ENCODE assay signal across 10 mouse cellular contexts in genomic region chr5:125069426-125069825, GRCm38 (mm10).
A peak's percentile ranks its signal among the peaks of the same experiment; 100 is the strongest.
DNase-seq lines count a peak whose midpoint lies in the region; ATAC-seq lines count a peak whose summit lies in the region.
"Had no signal": no experiment of that assay in that cellular context is flagged by ENCODE, and none has a peak within 500 bp of the region (broad histone marks: within the 10 kb centered on the region; RNA-seq: fewer than 3 reads in every experiment).

No protein-coding gene starts in this region.

- peak overlapping the region; percentile 78; the same call in 1 of the 2 replicates for H3K27ac ChIP-seq in kidney, embryonic 14.5 days (ENCODE audit: low read depth, low read length)
- peak overlapping the region; percentile 33 for H3K27ac ChIP-seq in embryonic facial prominence, embryonic 14.5 days (replicated peaks; ENCODE audit: low read depth, low read length)
- H3K27ac ChIP-seq in hindbrain, embryonic 12.5 days, result peak overlapping the region; percentile 89
- peak overlapping the region; percentile 33; the same call in 1 of the 2 replicates for H3K27ac ChIP-seq in midbrain, embryonic 16.5 days (ENCODE audit: low read length)

- no peak overlapping the region for H3K9ac ChIP-seq in kidney, embryonic 14.5 days (ENCODE audit: low read depth, low read length)
- no peak overlapping the region for H3K9ac ChIP-seq in embryonic facial prominence, embryonic 14.5 days (ENCODE audit: low read depth, low read length)
- peak overlapping the region; percentile 45 for H3K9ac ChIP-seq in hindbrain, embryonic 12.5 days
- H3K9ac ChIP-seq in midbrain, embryonic 16.5 days (ENCODE audit: low read depth, low read length), result no peak overlapping the region

- no peaks in the 10 kb centered on the region for H3K27me3 ChIP-seq in kidney, embryonic 14.5 days (ENCODE audit: control insufficient read depth, insufficient read depth, low read length)
- H3K27me3 ChIP-seq in embryonic facial prominence, embryonic 14.5 days (replicated peaks; ENCODE audit: control insufficient read depth, insufficient read depth, low read length), result no peaks in the 10 kb centered on the region
- H3K27me3 ChIP-seq in hindbrain, embryonic 12.5 days, result no peaks in the 10 kb centered on the region
- no peaks in the 10 kb centered on the region for H3K27me3 ChIP-seq in midbrain, embryonic 16.5 days (ENCODE audit: control insufficient read depth, insufficient read depth, low read depth, low read length)

- H3K4me3 ChIP-seq in kidney, embryonic 14.5 days (ENCODE audit: low read length), result no peak overlapping the region
- no peak overlapping the region for H3K4me3 ChIP-seq in embryonic facial prominence, embryonic 14.5 days (ENCODE audit: low read depth, low read length)
- H3K4me3 ChIP-seq in hindbrain, embryonic 12.5 days, result no peak overlapping the region
- no peak overlapping the region for H3K4me3 ChIP-seq in midbrain, embryonic 16.5 days (ENCODE audit: low read depth, low read length)

- peak overlapping the region; percentile 8; the same call in 1 of the 2 replicates for H3K4me2 ChIP-seq in kidney, embryonic 14.5 days (replicated peaks; ENCODE audit: low read depth, low read length)
- H3K4me2 ChIP-seq in embryonic facial prominence, embryonic 14.5 days (ENCODE audit: low read depth, low read length), result no peak overlapping the region
- H3K4me2 ChIP-seq in hindbrain, embryonic 12.5 days (replicated peaks), result no peak overlapping the region
- H3K4me2 ChIP-seq in midbrain, embryonic 16.5 days (ENCODE audit: low read length), result no peak overlapping the region

- 35% methylated on average over 5 of the region's 5 CpGs for WGBS in kidney, embryonic 14.5 days
- 42% methylated on average over 5 of the region's 5 CpGs for WGBS in embryonic facial prominence, embryonic 14.5 days
- 62% methylated on average over 5 of the region's 5 CpGs for WGBS in hindbrain, embryonic 12.5 days
- WGBS in midbrain, embryonic 16.5 days, result 55% methylated on average over 5 of the region's 5 CpGs

- ATAC-seq in kidney, embryonic 14.5 days (ENCODE audit: low FRiP score, low TSS enrichment), result 0 out of 2 replicates have a peak, but pooled peaks have one; percentile 9
- no peak; the same call in 1 of the 2 replicates for ATAC-seq in embryonic facial prominence, embryonic 14.5 days (ENCODE audit: low read depth)
- no peak for ATAC-seq in hindbrain, embryonic 12.5 days (ENCODE audit: low FRiP score)
- ATAC-seq in midbrain, embryonic 16.5 days, result no peak
- no peak for ATAC-seq in erythroblast, adult 5-6 weeks (replicated peaks; ENCODE audit: low FRiP score, poor library complexity, severe bottlenecking)

- peaks cover 64% of the 10 kb centered on the region for H3K4me1 ChIP-seq in kidney, embryonic 14.5 days (ENCODE audit: control insufficient read depth, insufficient read depth, low read length)
- peaks cover 17% of the 10 kb centered on the region for H3K4me1 ChIP-seq in embryonic facial prominence, embryonic 14.5 days (ENCODE audit: control insufficient read depth, insufficient read depth, low read length)
- peaks cover 38% of the 10 kb centered on the region for H3K4me1 ChIP-seq in hindbrain, embryonic 12.5 days
- peaks cover 14% of the 10 kb centered on the region for H3K4me1 ChIP-seq in midbrain, embryonic 16.5 days (ENCODE audit: control insufficient read depth, insufficient read depth, low read length)

- H3K36me3 ChIP-seq in kidney, embryonic 14.5 days (ENCODE audit: control insufficient read depth, insufficient read depth, low read length), result peaks cover 44% of the 10 kb centered on the region
- peaks cover 81% of the 10 kb centered on the region for H3K36me3 ChIP-seq in embryonic facial prominence, embryonic 14.5 days (ENCODE audit: control insufficient read depth, insufficient read depth, low read length)
- H3K36me3 ChIP-seq in hindbrain, embryonic 12.5 days, result peaks cover 54% of the 10 kb centered on the region
- H3K36me3 ChIP-seq in midbrain, embryonic 16.5 days (ENCODE audit: control insufficient read depth, insufficient read depth, low read length), result peaks cover 5% of the 10 kb centered on the region; the same call in 1 of the 2 replicates

- H3K9me3 ChIP-seq in kidney, embryonic 14.5 days (ENCODE audit: control insufficient read depth, low read length), result no peaks in the 10 kb centered on the region
- no peaks in the 10 kb centered on the region for H3K9me3 ChIP-seq in embryonic facial prominence, embryonic 14.5 days (ENCODE audit: control insufficient read depth, low read length)
- no peaks in the 10 kb centered on the region for H3K9me3 ChIP-seq in hindbrain, embryonic 12.5 days (replicated peaks)
- H3K9me3 ChIP-seq in midbrain, embryonic 16.5 days (replicated peaks; ENCODE audit: control insufficient read depth, low read length, poor library complexity, severe bottlenecking), result no peaks in the 10 kb centered on the region

- DNase-seq in kidney, adult 11 months, result no peak
- no peak for DNase-seq in embryonic facial prominence, embryonic 14.5 days (ENCODE audit: low spot score)
- DNase-seq in layer of hippocampus, postnatal 14 days (ENCODE audit: low spot score in 2 of 2), result no peak
- DNase-seq in c-Kit-positive CD71-positive TER-119-positive erythroid progenitor cells, embryonic 14.5 days (ENCODE audit: low spot score), result no peak
- DNase-seq: cerebellum, postnatal 14 days; thymus, adult 18-20 months had no signal

Comparison
In these comparisons a context has a peak if more than half of its experiments do, and no peak if none do; other contexts are left out.
1. H3K27ac ChIP-seq: peak in every context shown above with its lines; median percentile 89 in hindbrain, embryonic 12.5 days; 78 in kidney, embryonic 14.5 days; 33 in embryonic facial prominence, embryonic 14.5 days; 33 in midbrain, embryonic 16.5 days.